Mouse (Mus musculus) neural tube, embryonic 12.5 days (tissue): Measurements from ENCODE around the gene Spcs2. TPM values are rescaled to one million over a fixed set of nuclear protein-coding genes. Genes with fewer than 3 reads are reported as not detected.

Source experiments
- ATAC-seq: fragments of 200-750 bp; cut with Nextera tagmentation; 2 replicates; pipeline ENCODE4 v1.8.0; 2017; ENCODE audit warnings: low read depth, mild to moderate bottlenecking, moderate TSS enrichment, moderate library complexity; ENCODE audit not compliant: low FRiP score
- H3K27ac ChIP-seq: fragments of 300-500 bp; sonication (generic); 2 replicates; pipeline ENCODE4 v1.5.1; 2016
- H3K27me3 ChIP-seq: fragments of 300-500 bp; sonication (generic); replicated peaks from 2 replicates; pipeline ENCODE4 v1.6.1; 2016; ENCODE audit warnings: mild to moderate bottlenecking
- H3K36me3 ChIP-seq: fragments of 300-500 bp; sonication (generic); 2 replicates; pipeline ENCODE4 v1.6.1; 2016; ENCODE audit warnings: mild to moderate bottlenecking
- H3K4me1 ChIP-seq: fragments of 300-500 bp; sonication (generic); 2 replicates; pipeline ENCODE4 v1.6.1; 2016
- H3K4me2 ChIP-seq: fragments of 300-500 bp; sonication (generic); replicated peaks from 2 replicates; pipeline ENCODE4 v1.6.1; 2016; ENCODE audit warnings: mild to moderate bottlenecking
- H3K4me3 ChIP-seq: fragments of 300-500 bp; sonication (generic); 2 replicates; pipeline ENCODE4 v1.5.1; 2016
- H3K9ac ChIP-seq: fragments of 300-500 bp; sonication (generic); 2 replicates; pipeline ENCODE4 v1.6.1; 2016; ENCODE audit warnings: mild to moderate bottlenecking
- H3K9me3 ChIP-seq: fragments of 300-500 bp; sonication (generic); 2 replicates; pipeline ENCODE4 v1.6.1; 2016; ENCODE audit warnings: mild to moderate bottlenecking
- WGBS: fragments of 180-500 bp; shearing (Covaris S2); methylation state at CpG from one replicate; pipeline ENCODE4 v1.1.7; 2016; 5-methylcytosine and 5-hydroxymethylcytosine counted together
- polyA plus RNA-seq: library from polyadenylated mRNA; unstranded; fragments of >200 nt; fragmentation: Nextera tagmentation; extraction: Ambion mirVana; gene quantifications from 2 replicates; pipeline ENCODE4 v1.2.1, GENCODE M21; 2016

Spcs2 gene
- polyA plus RNA-seq, 1 experiment from 2014 or later, result 337 TPM

GRCm38 (mm10) chr7:99858175-99858812 lies 5.0 kb downstream of the Spcs2 start:
- Histone ChIP-seq H3K9me3 (no peaks in the 10 kb centered on the region), H3K4me2 (peak overlapping the region; percentile 79), H3K27me3 (no peaks in the 10 kb centered on the region), H3K4me1 (peaks cover 11% of the 10 kb centered on the region), H3K9ac (peak overlapping the region; percentile 84), H3K36me3 (peaks cover 18% of the 10 kb centered on the region), H3K27ac (no peak overlapping the region), H3K4me3 (peak overlapping the region; percentile 81)
- 3% methylated on average over 19 of the region's 19 CpGs for WGBS
- ATAC-seq, result peak; percentile 63

- 88% methylated on average over 14 of the region's 14 CpGs for WGBS
- H3K4me1 ChIP-seq, result peaks cover 11% of the 10 kb centered on the region
- no peak for ATAC-seq
- H3K4me3 ChIP-seq, result no peak overlapping the region
- no peaks in the 10 kb centered on the region for H3K27me3 ChIP-seq
- H3K4me2 ChIP-seq, result peak overlapping the region; percentile 27; the same call in 1 of the 2 replicates
- H3K9me3 ChIP-seq, result no peaks in the 10 kb centered on the region
- peaks cover 25% of the 10 kb centered on the region for H3K36me3 ChIP-seq
- no peak overlapping the region for H3K27ac ChIP-seq
- no peak overlapping the region for H3K9ac ChIP-seq
Observed at GRCm38 (mm10) chr7:99856266-99856861, 6.9 kb downstream of the Spcs2 start.

GRCm38 (mm10) chr7:99854311-99854710 lies 9.0 kb downstream of the Spcs2 start:
- ATAC-seq, result no peak
- no peak overlapping the region for H3K4me3 ChIP-seq
- no peaks in the 10 kb centered on the region for H3K27me3 ChIP-seq
- no peak overlapping the region for H3K27ac ChIP-seq
- H3K36me3 ChIP-seq, result peaks cover 25% of the 10 kb centered on the region
- no peaks in the 10 kb centered on the region for H3K9me3 ChIP-seq
- H3K4me2 ChIP-seq, result no peak overlapping the region
- no peak overlapping the region for H3K9ac ChIP-seq
- WGBS, result 92% methylated on average over 4 of the region's 4 CpGs
- peaks cover 11% of the 10 kb centered on the region for H3K4me1 ChIP-seq

- Histone ChIP-seq H3K4me3 (no peak overlapping the region), H3K4me1 (peaks cover 11% of the 10 kb centered on the region), H3K36me3 (peaks cover 32% of the 10 kb centered on the region), H3K27ac (no peak overlapping the region), H3K4me2 (no peak overlapping the region), H3K27me3 (no peaks in the 10 kb centered on the region), H3K9me3 (no peaks in the 10 kb centered on the region), H3K9ac (no peak overlapping the region)
- 85% methylated on average over 7 of the region's 7 CpGs for WGBS
- ATAC-seq, result no peak
Observed at GRCm38 (mm10) chr7:99853350-99853749, 9.9 kb downstream of the Spcs2 start.

- no peak overlapping the region for H3K9ac ChIP-seq
- no peak overlapping the region for H3K4me2 ChIP-seq
- no peaks in the 10 kb centered on the region for H3K9me3 ChIP-seq
- H3K4me3 ChIP-seq, result no peak overlapping the region
- peaks cover 43% of the 10 kb centered on the region for H3K36me3 ChIP-seq
- no peak for ATAC-seq
- H3K27ac ChIP-seq, result no peak overlapping the region
- peaks cover under 1% of the 10 kb centered on the region; the same call in 1 of the 2 replicates for H3K4me1 ChIP-seq
- 90% methylated on average over 6 of the region's 6 CpGs for WGBS
- no peaks in the 10 kb centered on the region for H3K27me3 ChIP-seq
Observed at GRCm38 (mm10) chr7:99851618-99852017, 11.6 kb downstream of the Spcs2 start.

- Histone ChIP-seq H3K4me1 (no peaks in the 10 kb centered on the region), H3K9me3 (no peaks in the 10 kb centered on the region), H3K4me2 (no peak overlapping the region), H3K27ac (0 out of 2 replicates have a peak overlapping the region, but pooled peaks have one; percentile 7), H3K4me3 (no peak overlapping the region), H3K9ac (no peak overlapping the region), H3K36me3 (peaks cover 43% of the 10 kb centered on the region), H3K27me3 (no peaks in the 10 kb centered on the region)
- 64% methylated on average over 1 of the region's 1 CpGs for WGBS
- no peak for ATAC-seq
Observed at GRCm38 (mm10) chr7:99851121-99851520, 12.1 kb downstream of the Spcs2 start.

GRCm38 (mm10) chr7:99850534-99850933 lies 12.7 kb downstream of the Spcs2 start:
- WGBS, result 91% methylated on average over 5 of the region's 5 CpGs
- H3K9me3 ChIP-seq, result no peaks in the 10 kb centered on the region
- peaks cover 48% of the 10 kb centered on the region for H3K36me3 ChIP-seq
- H3K4me3 ChIP-seq, result no peak overlapping the region
- no peak overlapping the region for H3K4me2 ChIP-seq
- H3K27me3 ChIP-seq, result no peaks in the 10 kb centered on the region
- no peaks in the 10 kb centered on the region for H3K4me1 ChIP-seq
- ATAC-seq, result no peak
- no peak overlapping the region for H3K27ac ChIP-seq
- H3K9ac ChIP-seq, result no peak overlapping the region

- H3K4me2 ChIP-seq, result no peak overlapping the region
- no peaks in the 10 kb centered on the region for H3K27me3 ChIP-seq
- no peaks in the 10 kb centered on the region for H3K4me1 ChIP-seq
- no peak overlapping the region for H3K4me3 ChIP-seq
- 96% methylated on average over 8 of the region's 8 CpGs for WGBS
- no peak for ATAC-seq
- H3K36me3 ChIP-seq, result peaks cover 62% of the 10 kb centered on the region
- H3K9ac ChIP-seq, result no peak overlapping the region
- H3K27ac ChIP-seq, result no peak overlapping the region
- H3K9me3 ChIP-seq, result no peaks in the 10 kb centered on the region
Observed at GRCm38 (mm10) chr7:99845533-99846236, 17.6 kb downstream of the Spcs2 start.

GRCm38 (mm10) chr7:99838241-99838640 lies 25.0 kb downstream of the Spcs2 start:
- H3K9me3 ChIP-seq, result no peaks in the 10 kb centered on the region
- H3K27me3 ChIP-seq, result no peaks in the 10 kb centered on the region
- WGBS, result 93% methylated on average over 3 of the region's 3 CpGs
- ATAC-seq, result no peak
- H3K4me3 ChIP-seq, result no peak overlapping the region
- H3K9ac ChIP-seq, result no peak overlapping the region
- H3K36me3 ChIP-seq, result peaks cover 63% of the 10 kb centered on the region
- H3K4me1 ChIP-seq, result no peaks in the 10 kb centered on the region
- H3K27ac ChIP-seq, result no peak overlapping the region
- H3K4me2 ChIP-seq, result no peak overlapping the region

GRCm38 (mm10) chr7:99837358-99838071 lies 25.7 kb downstream of the Spcs2 start:
- H3K4me2 ChIP-seq, result no peak overlapping the region
- ATAC-seq, result no peak
- no peak overlapping the region for H3K4me3 ChIP-seq
- H3K4me1 ChIP-seq, result no peaks in the 10 kb centered on the region
- no peaks in the 10 kb centered on the region for H3K27me3 ChIP-seq
- no peak overlapping the region for H3K9ac ChIP-seq
- H3K27ac ChIP-seq, result no peak overlapping the region
- H3K36me3 ChIP-seq, result peaks cover 56% of the 10 kb centered on the region
- WGBS, result 92% methylated on average over 6 of the region's 6 CpGs
- no peaks in the 10 kb centered on the region for H3K9me3 ChIP-seq

- ATAC-seq, result no peak
- H3K9me3 ChIP-seq, result no peaks in the 10 kb centered on the region
- H3K36me3 ChIP-seq, result peaks cover 49% of the 10 kb centered on the region
- H3K27me3 ChIP-seq, result no peaks in the 10 kb centered on the region
- H3K4me2 ChIP-seq, result no peak overlapping the region
- H3K4me1 ChIP-seq, result no peaks in the 10 kb centered on the region
- H3K4me3 ChIP-seq, result no peak overlapping the region
- H3K27ac ChIP-seq, result no peak overlapping the region
- WGBS, result 81% methylated on average over 4 of the region's 4 CpGs
- no peak overlapping the region for H3K9ac ChIP-seq
Observed at GRCm38 (mm10) chr7:99836781-99837180, 26.5 kb downstream of the Spcs2 start.

GRCm38 (mm10) chr7:99834314-99834853 lies 28.9 kb downstream of the Spcs2 start:
- H3K27me3 ChIP-seq, result no peaks in the 10 kb centered on the region
- whole genome bisulfite sequencing, result 92% methylated on average over 5 of the region's 5 CpGs
- no peak for ATAC-seq
- H3K9ac ChIP-seq, result no peak overlapping the region
- peaks cover 29% of the 10 kb centered on the region for H3K36me3 ChIP-seq
- H3K4me1 ChIP-seq, result no peaks in the 10 kb centered on the region
- no peak overlapping the region for H3K4me2 ChIP-seq
- H3K4me3 ChIP-seq, result no peak overlapping the region
- H3K9me3 ChIP-seq, result no peaks in the 10 kb centered on the region
- no peak overlapping the region for H3K27ac ChIP-seq
